Mouse (Mus musculus) heart, adult 9 months (tissue): ENCODE measurements around the gene 4933411K16Rik.

ENCODE experiments used
- DNase-seq, 2 experiments: peaks; one replicate each; pipeline ENCODE4 v3.0.0; 2022; ENCODE audit warnings: low spot score in 2 of 2

4933411K16Rik gene

GRCm38 (mm10) chr19:42051948-42052347 lies at the start of gene 4933411K16Rik:
4933411K16Rik (plus strand) TSS chr19:42052248.
- DNase-seq: no peak

- no peak for DNase-seq
These were observed 47.8 kb upstream of the 4933411K16Rik start for GRCm38 (mm10) chr19:42004258-42004657.

GRCm38 (mm10) chr19:42005616-42006015 lies 46.4 kb upstream of the 4933411K16Rik start:
- DNase-seq: peak; percentile 49 to 66

GRCm38 (mm10) chr19:42006568-42006967 lies 45.5 kb upstream of the 4933411K16Rik start:
- DNase-seq: no peak

GRCm38 (mm10) chr19:42008586-42008985 lies 43.5 kb upstream of the 4933411K16Rik start:
- no peak for DNase-seq

GRCm38 (mm10) chr19:42009067-42009466 lies 43.0 kb upstream of the 4933411K16Rik start:
- no peak for DNase-seq

- DNase-seq: no peak
These were observed 41.6 kb upstream of the 4933411K16Rik start for GRCm38 (mm10) chr19:42010436-42010835.

- no peak for DNase-seq
These were observed 40.9 kb upstream of the 4933411K16Rik start for GRCm38 (mm10) chr19:42011123-42011522.

GRCm38 (mm10) chr19:42014231-42014825 lies 37.7 kb upstream of the 4933411K16Rik start:
- no peak for DNase-seq

GRCm38 (mm10) chr19:42015001-42015400 lies 37.0 kb upstream of the 4933411K16Rik start:
- DNase-seq: no peak

GRCm38 (mm10) chr19:42016251-42016650 lies 35.8 kb upstream of the 4933411K16Rik start:
- DNase-seq: no peak

GRCm38 (mm10) chr19:42016840-42017239 lies 35.2 kb upstream of the 4933411K16Rik start:
- DNase-seq: peak; percentile 70 to 77

GRCm38 (mm10) chr19:42017399-42018247 lies 34.4 kb upstream of the 4933411K16Rik start:
- peak; percentile 85 to 86 for DNase-seq

GRCm38 (mm10) chr19:42019011-42019522 lies 33.0 kb upstream of the 4933411K16Rik start:
- DNase-seq: no peak

GRCm38 (mm10) chr19:42021681-42022541 lies 30.1 kb upstream of the 4933411K16Rik start:
- DNase-seq: no peak

GRCm38 (mm10) chr19:42022542-42022848 lies 29.6 kb upstream of the 4933411K16Rik start:
- no peak for DNase-seq

GRCm38 (mm10) chr19:42026158-42026557 lies 25.9 kb upstream of the 4933411K16Rik start:
- peak; percentile 77 to 83 for DNase-seq

GRCm38 (mm10) chr19:42031112-42031511 lies 20.9 kb upstream of the 4933411K16Rik start:
- no peak for DNase-seq

- DNase-seq: no peak
These were observed 18.4 kb upstream of the 4933411K16Rik start for GRCm38 (mm10) chr19:42033611-42034010.

- DNase-seq: no peak
These were observed 17.8 kb upstream of the 4933411K16Rik start for GRCm38 (mm10) chr19:42034146-42034775.

GRCm38 (mm10) chr19:42034881-42035455 lies 17.1 kb upstream of the 4933411K16Rik start:
- no peak for DNase-seq
